Mouse (Mus musculus) neural tube, embryonic 11.5 days (tissue): Measurements from ENCODE around the gene Il9r. TPM values are rescaled to one million over a fixed set of nuclear protein-coding genes. Genes with fewer than 3 reads are reported as not detected.

Experiments used
- polyA plus RNA-seq: library from polyadenylated mRNA; unstranded; fragments of >200 nt; fragmentation: Nextera tagmentation; extraction: Ambion mirVana; gene quantifications from 2 replicates; pipeline ENCODE4 v1.2.1, GENCODE M21; 2014

The Il9r gene
- polyA plus RNA-seq, 1 experiment from 2014 or later = 0.07 TPM

Other genes starting within 250 kb of the Il9r start
- 0.27 TPM in 1 of 2 replicates, not detected in the other for gene 4930524B15Rik, start 234.7 kb downstream of the Il9r start, polyA plus RNA-seq
- gene Nsg2, start 199.8 kb downstream of the Il9r start, polyA plus RNA-seq = 35.2 and 39.2 TPM in 2 replicates
- gene Snrnp25, start 5.1 kb upstream of the Il9r start, polyA plus RNA-seq = 73.4 and 80.3 TPM in 2 replicates
- gene Rhbdf1, start 22.0 kb upstream of the Il9r start, polyA plus RNA-seq = 24.6 and 24.7 TPM in 2 replicates
- 29.4 and 31.2 TPM in 2 replicates for gene Mpg, start 26.2 kb upstream of the Il9r start, polyA plus RNA-seq
- gene Nprl3, start 67.4 kb upstream of the Il9r start, polyA plus RNA-seq = 29.0 and 33.0 TPM in 2 replicates
- 2,412 and 2,433 TPM in 2 replicates for gene Hba-x, start 76.1 kb upstream of the Il9r start, polyA plus RNA-seq
- 2,190 and 2,258 TPM in 2 replicates for gene Hba-a1, start 83.2 kb upstream of the Il9r start, polyA plus RNA-seq
- gene Hbq1b, start 86.7 kb upstream of the Il9r start, polyA plus RNA-seq = 4.4 and 4.5 TPM in 2 replicates
- gene Hba-a2, start 96.2 kb upstream of the Il9r start, polyA plus RNA-seq = 4,557 and 4,602 TPM in 2 replicates
- 0.42 TPM in 1 of 2 replicates, not detected in the other for gene Hbq1a, start 99.8 kb upstream of the Il9r start, polyA plus RNA-seq
- 23.7 TPM in 2 replicates for gene Sh3pxd2b, start 147.5 kb upstream of the Il9r start, polyA plus RNA-seq